Comparison of ENCODE assay signal across 17 mouse cellular contexts in the genomic region with DNA sequence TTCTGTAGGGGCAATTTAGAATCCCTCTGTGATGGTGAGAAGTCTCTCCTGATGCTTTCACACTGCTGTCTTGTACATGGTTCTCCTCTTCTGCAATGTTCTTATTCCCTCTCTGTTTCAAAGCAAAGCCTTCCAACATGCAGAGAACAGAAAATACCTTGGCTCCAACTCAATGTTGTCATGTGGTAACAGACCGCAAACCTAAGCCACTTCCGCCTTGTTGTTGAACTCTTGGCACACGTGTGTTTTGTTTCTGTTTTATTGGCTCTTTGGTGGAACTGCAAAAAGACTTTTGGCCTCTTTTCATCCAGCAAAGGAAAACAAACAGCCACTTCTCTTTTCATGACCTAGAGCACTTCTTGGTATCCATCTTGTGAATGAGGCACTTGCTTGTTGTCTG.
DNase-seq lines count a peak whose midpoint lies in the region; ATAC-seq and TF ChIP-seq lines count a peak whose summit lies in the region.
"Had no signal": no experiment of that assay in that cellular context is flagged by ENCODE, and none has a peak within 500 bp of the region (broad histone marks: within the 10 kb centered on the region; RNA-seq: fewer than 3 reads in every experiment).

No protein-coding gene starts in this region.

- no peak overlapping the region for H3K27ac ChIP-seq in kidney, postnatal 0 days
- no peak overlapping the region for H3K27ac ChIP-seq in kidney, embryonic 14.5 days (ENCODE audit: low read depth, low read length)
- H3K27ac ChIP-seq: embryonic facial prominence, embryonic 13.5 days; forebrain, embryonic 13.5 days; hindbrain, postnatal 0 days; neural tube, embryonic 13.5 days had no signal

- WGBS in kidney, postnatal 0 days: 54% methylated on average over 3 of the region's 3 CpGs
- WGBS in kidney, embryonic 14.5 days: 56% methylated on average over 3 of the region's 3 CpGs

- no peak for TF ChIP-seq CTCF in kidney, postnatal 0 days (IDR thresholded peaks at IDR 0.05; ENCODE audit: low read depth)

- DNase-seq in adrenal gland, postnatal 10 days: peak; percentile 7
- no peak for DNase-seq in adrenal gland, postnatal 14 days
- peak; percentile 74 for DNase-seq in kidney, postnatal 0 days (ENCODE audit: low spot score)
- peak; percentile 5 for DNase-seq in thymus, postnatal 0 days (ENCODE audit: low spot score)
- no peak for DNase-seq in thymus, adult 18-20 months
- DNase-seq in naive thymus-derived CD4-positive, alpha-beta T cell, adult 2 months (ENCODE audit: low read depth): peak; percentile 3
- DNase-seq: cerebellum, adult 11-12 months; heart, postnatal 14 days; left cerebral cortex, postnatal 4 days; right cerebral cortex, postnatal 25 days had no signal

- H3K4me2 ChIP-seq in kidney, postnatal 0 days (ENCODE audit: low read length): no peak overlapping the region
- H3K4me2 ChIP-seq in kidney, embryonic 14.5 days (replicated peaks; ENCODE audit: low read depth, low read length): no peak overlapping the region
- H3K4me2 ChIP-seq: embryonic facial prominence, embryonic 13.5 days; forebrain, embryonic 13.5 days; neural tube, embryonic 13.5 days had no signal

- H3K9me3 ChIP-seq in kidney, postnatal 0 days (replicated peaks; ENCODE audit: low read length): no peaks in the 10 kb centered on the region
- H3K9me3 ChIP-seq in kidney, embryonic 14.5 days (ENCODE audit: control insufficient read depth, low read length): no peaks in the 10 kb centered on the region
- H3K9me3 ChIP-seq: embryonic facial prominence, embryonic 13.5 days; forebrain, embryonic 13.5 days; neural tube, embryonic 13.5 days had no signal

- H3K9ac ChIP-seq in kidney, postnatal 0 days (ENCODE audit: low read depth, low read length): no peak overlapping the region
- H3K9ac ChIP-seq in kidney, embryonic 14.5 days (ENCODE audit: low read depth, low read length): no peak overlapping the region
- H3K9ac ChIP-seq: embryonic facial prominence, embryonic 13.5 days; forebrain, embryonic 13.5 days; neural tube, embryonic 13.5 days had no signal

- ATAC-seq in kidney, postnatal 0 days (replicated peaks; ENCODE audit: low FRiP score, low read depth): no peak
- ATAC-seq in kidney, embryonic 14.5 days (ENCODE audit: low FRiP score, low TSS enrichment): no peak
- no peak for ATAC-seq in erythroblast, adult 5-6 weeks (replicated peaks; ENCODE audit: low FRiP score, poor library complexity, severe bottlenecking)
- ATAC-seq: forebrain, embryonic 13.5 days; hindbrain, postnatal 0 days had no signal

- no peaks in the 10 kb centered on the region for H3K4me1 ChIP-seq in kidney, postnatal 0 days (replicated peaks; ENCODE audit: insufficient read depth, low read length)
- no peaks in the 10 kb centered on the region for H3K4me1 ChIP-seq in kidney, embryonic 14.5 days (ENCODE audit: control insufficient read depth, insufficient read depth, low read length)
- H3K4me1 ChIP-seq: embryonic facial prominence, embryonic 13.5 days; forebrain, embryonic 13.5 days; megakaryocyte, embryonic 14.5 days; neural tube, embryonic 13.5 days had no signal

- no peaks in the 10 kb centered on the region for H3K27me3 ChIP-seq in kidney, postnatal 0 days (ENCODE audit: insufficient read depth, low read length)
- no peaks in the 10 kb centered on the region for H3K27me3 ChIP-seq in kidney, embryonic 14.5 days (ENCODE audit: control insufficient read depth, insufficient read depth, low read length)
- H3K27me3 ChIP-seq: embryonic facial prominence, embryonic 13.5 days; forebrain, embryonic 13.5 days; megakaryocyte, embryonic 14.5 days; neural tube, embryonic 13.5 days had no signal

- no peaks in the 10 kb centered on the region for H3K36me3 ChIP-seq in kidney, postnatal 0 days (ENCODE audit: insufficient read depth, low read length)
- H3K36me3 ChIP-seq in kidney, embryonic 14.5 days (ENCODE audit: control insufficient read depth, insufficient read depth, low read length): no peaks in the 10 kb centered on the region
- H3K36me3 ChIP-seq: embryonic facial prominence, embryonic 13.5 days; neural tube, embryonic 13.5 days had no signal

- no peak overlapping the region for H3K4me3 ChIP-seq in kidney, postnatal 0 days (replicated peaks; ENCODE audit: low read depth, low read length)
- H3K4me3 ChIP-seq in kidney, embryonic 14.5 days (ENCODE audit: low read length): no peak overlapping the region
- H3K4me3 ChIP-seq: embryonic facial prominence, embryonic 13.5 days; forebrain, embryonic 13.5 days; megakaryocyte, embryonic 14.5 days; neural tube, embryonic 13.5 days had no signal

Comparison
In these comparisons a context has a peak if more than half of its experiments do, and no peak if none do; other contexts are left out.
1. DNase-seq: peak in adrenal gland, postnatal 10 days (single experiment), kidney, postnatal 0 days (single experiment), thymus, postnatal 0 days (single experiment) and naive thymus-derived CD4-positive, alpha-beta T cell, adult 2 months (single experiment); none in adrenal gland, postnatal 14 days (single experiment) and thymus, adult 18-20 months (0 of 2).